Mouse (Mus musculus) spleen, adult 2 months (tissue): Measurements from ENCODE around the gene Aebp2. TPM values are rescaled to one million over a fixed set of nuclear protein-coding genes. Genes with fewer than 3 reads are reported as not detected.
"Not testable (repeated sequence)": the region's sequence is repeated elsewhere in the genome, so short reads cannot be mapped to it uniquely, and the experiment has no call there.

ENCODE experiments used
- DNase-seq, 2 experiments: peaks; one replicate each; pipeline versions ENCODE4 v3.0.0 to v3.0.0-alpha.2; 2012 to 2021; ENCODE audit warnings: low spot score in 2 of 2, low read depth in 1 of 2
- H3K27ac ChIP-seq: fragments of 200-500 bp; 2 replicates; pipeline ENCODE4 v1.5.1; 2012; ENCODE audit warnings: low read length, inconsistent platforms; ENCODE audit not compliant: insufficient read depth
- H3K27me3 ChIP-seq: fragments of 200-500 bp; 2 replicates; pipeline ENCODE4 v1.6.1; 2012; ENCODE audit warnings: mild to moderate bottlenecking, moderate library complexity, low read length, inconsistent platforms; ENCODE audit not compliant: control insufficient read depth, insufficient read depth
- H3K36me3 ChIP-seq: fragments of 200-500 bp; 2 replicates; pipeline ENCODE4 v1.6.1; 2012; ENCODE audit warnings: mild to moderate bottlenecking, low read length, inconsistent platforms; ENCODE audit not compliant: control insufficient read depth, insufficient read depth
- H3K4me1 ChIP-seq: fragments of 200-500 bp; 2 replicates; pipeline ENCODE4 v1.6.1; 2011; ENCODE audit warnings: inconsistent platforms; ENCODE audit not compliant: control insufficient read depth, insufficient read depth, insufficient read length
- H3K4me3 ChIP-seq: fragments of 200-500 bp; 2 replicates; pipeline ENCODE4 v1.5.1; 2011; ENCODE audit warnings: mild to moderate bottlenecking, inconsistent platforms; ENCODE audit not compliant: insufficient read depth, insufficient read length; ENCODE audit errors: extremely low read depth
- CTCF ChIP-seq: fragments of 200-500 bp; IDR thresholded peaks from 2 replicates; pipeline ENCODE4 v1.5.1; 2011; ENCODE audit warnings: mild to moderate bottlenecking, inconsistent platforms; ENCODE audit not compliant: insufficient read depth, insufficient read length, insufficient replicate concordance; ENCODE audit errors: extremely low read depth
- POLR2A ChIP-seq: fragments of 200-500 bp; IDR thresholded peaks from 2 replicates; pipeline ENCODE4 v1.6.1; 2011; ENCODE audit warnings: low read depth, low read length, inconsistent platforms
- WGBS: fragments of 180-500 bp; shearing (Covaris S2); methylation state at CpG from one replicate; pipeline ENCODE4 v1.1.7; 2018; 5-methylcytosine and 5-hydroxymethylcytosine counted together
- polyA plus RNA-seq: library from polyadenylated mRNA; depleted of rRNA; stranded (reverse); fragments of >200 nt; gene quantifications from 2 replicates; pipeline ENCODE4 v1.2.3, GENCODE M21; 2012; rRNA removed

The Aebp2 gene
- 28.5 and 38.8 TPM in 2 replicates for polyA plus RNA-seq

DNA sequence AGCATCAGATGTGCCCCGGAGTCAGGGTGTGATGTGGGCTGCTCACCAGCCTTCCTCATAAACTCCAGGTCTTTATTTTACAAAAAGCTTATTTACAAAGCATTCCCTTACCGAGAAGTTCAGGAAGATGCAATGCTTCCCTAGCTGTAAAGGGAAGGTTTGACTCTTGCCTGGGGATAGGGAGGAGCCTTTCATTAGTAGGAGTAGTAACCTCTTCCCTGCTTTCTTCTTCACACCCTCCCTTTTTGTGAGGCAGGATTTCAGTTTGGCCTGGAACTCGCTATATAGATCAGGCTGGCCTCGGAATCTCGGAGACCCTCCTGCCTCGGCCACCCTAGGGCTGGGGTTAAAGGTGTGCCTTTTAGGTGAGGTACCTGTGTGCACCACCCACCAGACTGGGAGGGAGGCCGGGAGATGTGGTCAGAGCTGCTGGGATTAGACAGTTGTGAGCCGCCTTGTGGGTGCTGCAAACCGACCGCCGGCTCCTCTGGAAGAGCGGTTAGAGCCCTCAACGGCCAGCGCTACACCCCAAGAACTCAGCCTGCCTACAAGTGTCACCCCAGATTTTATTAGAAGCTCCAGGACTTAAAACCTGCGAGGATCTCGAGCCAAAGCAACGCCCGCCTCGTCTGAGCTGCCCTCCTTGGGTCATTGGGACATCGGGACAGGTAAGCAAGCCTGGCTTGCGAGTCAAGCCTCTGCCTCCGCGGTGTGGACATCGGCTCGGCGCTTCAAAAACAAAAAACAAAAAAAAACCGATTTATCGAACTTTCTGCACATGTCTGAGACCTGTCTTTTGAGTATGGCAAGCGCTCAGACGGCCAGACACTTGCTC is at the start of gene Aebp2:
Gene Aebp2, plus strand, starts transcription at position 273 of the 835 bp plus-strand sequence.
- WGBS = 48% methylated on average over 30 of the region's 30 CpGs
- TF ChIP-seq CTCF (no peak), POLR2A (no peak)
- no peaks in the 10 kb centered on the region for H3K36me3 ChIP-seq
- DNase-seq = no peak
- peak within 1 kb of the TSS; percentile 99 for H3K4me3 ChIP-seq
- no peaks in the 10 kb centered on the region for H3K27me3 ChIP-seq
- peak within 1 kb of the TSS; percentile 97 for H3K27ac ChIP-seq
- peaks cover 19% of the 10 kb centered on the region; the same call in 1 of the 2 replicates for H3K4me1 ChIP-seq

DNA sequence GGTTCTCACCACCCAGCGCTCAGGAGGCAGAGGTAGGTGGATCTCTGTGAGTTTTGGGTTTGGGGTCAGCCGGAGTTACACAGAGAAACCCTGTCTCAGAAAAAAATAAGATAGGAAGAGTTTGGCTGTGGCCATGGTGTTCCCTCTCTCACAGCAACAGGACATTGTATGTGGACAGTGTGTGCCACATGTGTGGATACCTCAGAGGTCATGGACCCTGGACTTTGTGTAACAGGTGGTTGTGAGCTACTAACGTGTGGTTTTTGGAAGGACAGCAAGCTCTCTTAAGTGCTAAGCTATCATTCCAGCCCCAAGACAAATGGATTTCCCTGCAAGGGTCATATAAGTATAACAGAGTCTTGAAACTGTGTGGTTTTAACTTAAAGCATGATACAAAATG is 47.5 kb upstream of the Aebp2 start:
- 94% methylated on average over 3 of the region's 3 CpGs for WGBS
- H3K4me1 ChIP-seq = no peaks in the 10 kb centered on the region
- no peak for DNase-seq
- H3K36me3 ChIP-seq = no peaks in the 10 kb centered on the region
- TF ChIP-seq CTCF (no peak), POLR2A (no peak)
- no peak overlapping the region for H3K27ac ChIP-seq
- no peak overlapping the region for H3K4me3 ChIP-seq
- no peaks in the 10 kb centered on the region for H3K27me3 ChIP-seq

DNA sequence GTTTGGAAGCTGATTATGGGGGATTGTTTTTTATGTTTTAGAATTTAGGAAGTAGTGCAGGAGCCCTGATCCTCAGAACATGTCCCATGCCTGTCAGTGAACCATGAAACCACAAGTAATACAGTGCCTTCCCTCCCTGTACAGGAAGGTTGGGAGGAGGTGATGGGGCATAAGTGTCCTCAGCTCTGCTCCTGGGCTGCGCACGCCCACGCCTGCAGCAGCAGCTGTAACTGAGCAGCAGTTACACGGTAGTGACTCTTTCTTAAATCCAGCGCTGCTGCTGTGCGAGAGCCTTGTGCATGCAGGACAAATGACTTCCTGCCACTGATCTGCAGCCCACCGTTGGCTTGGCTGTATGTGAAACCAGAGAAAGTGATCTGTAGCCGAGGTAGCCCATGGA is 46.3 kb upstream of the Aebp2 start:
- DNase-seq = no peak

DNA sequence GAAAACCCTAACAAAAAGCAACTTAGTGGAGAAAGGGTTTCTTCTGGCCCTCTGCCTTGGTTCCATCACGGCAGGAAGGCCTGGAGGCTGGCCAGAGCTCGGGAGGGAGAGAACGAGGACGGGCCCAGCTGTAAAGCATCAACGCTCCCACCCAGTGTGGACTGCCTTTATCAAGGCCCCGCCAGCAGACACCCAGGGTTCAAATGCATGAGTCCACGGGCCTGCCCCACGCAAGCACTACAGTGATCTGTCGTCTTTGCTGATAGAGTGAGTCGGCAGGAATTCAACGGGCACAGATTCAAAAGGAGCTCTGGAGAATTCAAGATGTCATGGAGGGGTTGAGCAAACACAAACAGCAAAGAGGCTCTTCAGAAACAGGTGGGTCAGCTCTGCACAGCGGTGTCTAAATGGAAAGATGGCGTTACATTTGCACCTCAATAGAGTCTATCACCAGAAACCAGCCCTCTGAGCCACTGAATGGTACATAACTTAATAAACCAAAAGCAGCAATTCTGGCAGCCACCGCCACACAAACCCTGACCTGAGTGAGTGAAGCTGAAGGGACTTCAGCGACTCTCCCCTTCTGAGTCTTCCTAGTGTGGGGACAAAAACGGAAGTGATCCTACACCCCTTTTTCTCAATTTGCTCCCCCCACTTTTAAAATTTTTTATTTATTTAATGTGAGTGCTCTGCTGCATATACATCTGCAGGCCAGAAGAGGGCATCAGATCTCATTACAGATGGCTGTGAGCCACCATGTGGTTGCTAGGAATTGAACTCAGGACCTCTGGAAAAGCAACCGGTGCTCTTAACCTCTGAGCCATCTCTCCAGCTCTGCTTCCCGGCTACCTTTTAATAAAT is 45.3 kb upstream of the Aebp2 start:
- no peaks in the 10 kb centered on the region for H3K4me1 ChIP-seq
- H3K27ac ChIP-seq = no peak overlapping the region; the same call in 1 of the 2 replicates
- no peak for DNase-seq
- 80% methylated on average over 18 of the region's 18 CpGs for WGBS
- TF ChIP-seq CTCF (no peak), POLR2A (no peak)
- H3K4me3 ChIP-seq = no peak overlapping the region
- no peaks in the 10 kb centered on the region for H3K27me3 ChIP-seq
- H3K36me3 ChIP-seq = no peaks in the 10 kb centered on the region

More for the DNA sequence above, 46.3 kb upstream of the Aebp2 start:
- WGBS = 30% methylated on average over 8 of the region's 8 CpGs
- H3K4me1 ChIP-seq = no peaks in the 10 kb centered on the region
- no peak overlapping the region for H3K27ac ChIP-seq
- H3K4me3 ChIP-seq = no peak overlapping the region
- TF ChIP-seq POLR2A (no peak), CTCF (no peak)
- H3K27me3 ChIP-seq = no peaks in the 10 kb centered on the region
- H3K36me3 ChIP-seq = no peaks in the 10 kb centered on the region

DNA sequence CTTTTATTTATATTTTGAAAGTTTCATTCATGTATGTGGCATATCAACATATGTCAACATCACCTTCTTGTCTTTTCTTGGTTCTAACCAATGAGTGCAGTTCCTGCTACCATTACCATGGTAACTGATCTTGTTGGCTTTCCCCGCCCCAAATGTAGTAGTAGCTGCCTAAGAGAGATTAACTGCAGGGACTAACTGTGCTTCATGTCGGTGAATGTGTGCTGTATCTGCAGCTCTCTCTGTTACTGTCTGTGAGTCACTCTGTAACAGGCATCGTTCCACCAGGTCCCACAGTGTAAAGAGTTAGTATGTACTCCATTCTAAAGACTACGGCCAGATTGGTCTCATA is 44.7 kb upstream of the Aebp2 start:
- H3K36me3 ChIP-seq = no peaks in the 10 kb centered on the region
- TF ChIP-seq CTCF = no peak
- TF ChIP-seq POLR2A = no peak
- H3K27me3 ChIP-seq = no peaks in the 10 kb centered on the region
- H3K4me3 ChIP-seq = no peak overlapping the region
- H3K4me1 ChIP-seq = no peaks in the 10 kb centered on the region
- 87% methylated on average over 4 of the region's 4 CpGs for WGBS
- no peak overlapping the region for H3K27ac ChIP-seq
- no peak for DNase-seq

DNA sequence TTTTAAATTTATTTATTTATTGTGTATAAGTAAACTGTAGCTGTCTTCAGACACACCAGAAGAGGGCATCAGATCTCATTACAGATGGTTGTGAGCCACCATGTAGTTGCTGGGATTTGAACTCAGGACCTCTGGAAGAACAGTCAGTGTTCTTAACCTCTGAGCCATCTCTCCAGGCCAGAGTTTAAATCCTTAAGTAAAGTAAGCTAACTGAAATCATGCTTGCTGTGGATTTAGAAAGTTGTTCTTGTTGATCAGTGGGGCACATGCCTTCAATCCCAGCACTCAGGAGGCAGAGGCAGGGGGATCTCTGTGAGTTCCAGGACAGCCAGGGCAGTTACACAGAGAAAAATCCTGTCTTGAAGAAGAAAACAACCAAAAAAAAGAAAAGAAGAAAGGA is 43.5 kb upstream of the Aebp2 start:
- H3K27me3 ChIP-seq, H3K36me3 ChIP-seq, DNase-seq, H3K27ac ChIP-seq, H3K4me1 ChIP-seq, H3K4me3 ChIP-seq: not testable (repeated sequence)

DNA sequence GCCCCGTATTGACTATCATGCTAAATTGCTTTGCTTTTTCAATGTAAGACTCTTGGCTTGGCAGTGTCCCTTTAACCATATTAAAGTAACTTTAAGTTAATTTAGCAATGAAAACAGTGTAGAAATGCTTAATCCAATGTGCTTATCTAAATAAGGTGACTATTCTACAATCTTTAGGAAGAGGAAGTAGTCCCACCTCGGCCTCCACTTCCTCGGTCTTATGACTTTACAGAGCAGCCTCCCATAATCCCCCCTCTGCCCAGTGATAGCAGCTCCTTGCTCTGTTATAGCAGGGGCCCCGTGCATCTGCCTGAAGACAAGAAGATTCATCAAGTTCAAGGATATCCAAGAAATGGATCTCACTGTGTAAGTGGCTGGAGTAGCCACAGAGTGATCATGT is 42.3 kb upstream of the Aebp2 start:
- DNase-seq = no peak
- H3K27me3 ChIP-seq = no peaks in the 10 kb centered on the region
- 49% methylated on average over 4 of the region's 4 CpGs for WGBS
- no peaks in the 10 kb centered on the region; the same call in 1 of the 2 replicates for H3K36me3 ChIP-seq
- H3K4me1 ChIP-seq = no peaks in the 10 kb centered on the region
- TF ChIP-seq CTCF (no peak), POLR2A (no peak)
- no peak overlapping the region for H3K27ac ChIP-seq
- no peak overlapping the region for H3K4me3 ChIP-seq
